Mouse (Mus musculus): ENCODE results near the gene Ldlrad3.

DNA sequence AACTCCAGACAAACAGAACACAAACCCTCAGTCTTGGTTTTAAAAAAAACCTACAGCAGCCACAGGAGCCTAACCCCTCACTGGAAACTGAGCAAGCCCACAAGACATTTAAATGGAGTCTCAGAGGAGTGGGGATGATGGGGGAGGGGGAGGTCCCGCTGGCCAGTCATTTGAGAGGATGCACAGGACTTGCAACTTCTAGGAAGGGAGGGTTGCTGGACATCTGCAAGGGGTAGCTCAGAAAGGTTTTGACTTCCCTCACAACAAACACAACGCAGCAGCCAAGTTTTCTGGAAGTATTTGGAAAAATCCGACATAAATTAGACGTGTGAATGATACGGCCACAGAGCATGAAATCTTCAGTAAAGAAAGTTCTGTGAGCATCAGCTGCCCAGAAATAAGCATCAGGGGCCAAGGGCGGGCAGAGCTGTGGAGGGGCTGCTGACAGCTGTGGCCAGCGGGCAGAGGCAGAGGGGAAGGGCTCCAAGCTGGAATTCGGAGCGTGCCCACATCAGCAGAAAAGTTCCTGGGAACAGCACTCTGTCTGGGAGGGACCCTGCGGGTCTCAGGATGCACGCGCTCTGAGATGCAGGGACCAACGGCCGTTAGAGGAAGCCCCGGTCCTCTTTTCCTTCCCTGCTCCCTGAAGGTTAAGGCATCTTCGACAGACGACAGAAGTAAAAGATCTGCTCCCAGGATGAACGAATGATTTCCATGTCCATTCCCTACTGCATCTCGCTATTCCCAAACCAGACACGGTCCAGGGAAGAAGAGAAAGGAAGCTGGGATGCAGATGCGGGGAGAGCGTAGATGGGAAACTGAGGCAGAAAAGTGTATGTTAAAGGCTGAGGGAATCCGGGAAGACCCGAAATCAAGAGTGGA is 875 bp downstream of the Ldlrad3 start:
- no peak for TF ChIP-seq EP300 (IDR thresholded peaks at IDR 0.05; ENCODE audit: insufficient read depth, low read depth, low read length)
- TF ChIP-seq CTCF (IDR thresholded peaks at IDR 0.05) = no peak
- no peak for TF ChIP-seq POLR2A (IDR thresholded peaks at IDR 0.05; ENCODE audit: insufficient read depth, low read depth, low read length)
